Mouse (Mus musculus) E14TG2a.4 (cell line): ENCODE data around the gene Fank1.

ENCODE experiments used
- H3K27me3 ChIP-seq: 2 replicates; pipeline ENCODE4 v1.6.1; 2014; ENCODE audit warnings: low read length, control low read depth; ENCODE audit not compliant: insufficient read depth
- H3K36me3 ChIP-seq: 2 replicates; pipeline ENCODE4 v1.6.1; 2014; ENCODE audit warnings: low read length, control low read depth; ENCODE audit not compliant: insufficient read depth
- H3K4me1 ChIP-seq: replicated peaks from 2 replicates; pipeline ENCODE4 v1.6.1; 2014; ENCODE audit warnings: low read depth, low read length, control low read depth
- H3K4me3 ChIP-seq: replicated peaks from 2 replicates; pipeline ENCODE4 v1.5.1; 2014; ENCODE audit warnings: mild to moderate bottlenecking, low read length
- H3K9me3 ChIP-seq: 2 replicates; pipeline ENCODE4 v1.6.1; 2014; ENCODE audit warnings: low read length, control low read depth
- CTCF ChIP-seq: conservative IDR thresholded peaks from 2 replicates; pipeline ENCODE4 v1.5.1; 2014; ENCODE audit warnings: low read length
- NANOG ChIP-seq: IDR thresholded peaks from 2 replicates; pipeline ENCODE4 v1.6.1; 2014; ENCODE audit warnings: borderline replicate concordance, low read length, mixed read lengths
- POU5F1 ChIP-seq: IDR thresholded peaks from 2 replicates; pipeline ENCODE4 v1.6.1; 2014; ENCODE audit warnings: low read length, borderline replicate concordance

The Fank1 gene

DNA sequence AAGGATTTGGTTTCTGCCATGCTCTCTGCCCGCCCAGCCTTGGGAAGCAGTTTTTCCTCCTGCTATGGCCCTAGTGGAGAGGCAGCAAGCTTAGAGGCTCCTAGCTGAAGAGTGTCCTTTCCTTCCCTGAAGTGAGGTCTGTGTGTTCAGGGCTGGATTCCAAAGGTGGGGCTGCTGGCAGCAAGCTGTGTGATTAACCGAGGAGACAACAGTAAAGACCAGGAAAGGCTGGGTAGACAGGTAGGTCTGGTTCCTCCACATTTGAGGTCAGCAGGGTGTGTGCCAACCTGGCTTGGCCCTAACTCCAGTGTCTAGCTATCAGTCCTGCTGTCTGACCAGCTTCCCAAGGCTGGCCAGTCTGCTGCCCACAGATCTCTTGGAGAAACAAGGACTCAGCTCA, 18.1 kb downstream of the Fank1 start:
- Histone ChIP-seq H3K27me3 (peaks cover 2% of the 10 kb centered on the region; the same call in 1 of the 2 replicates), H3K9me3 (peaks cover 14% of the 10 kb centered on the region), H3K4me1 (0 out of 2 replicates have a peak, but pooled peaks cover 6% of the 10 kb centered on the region), H3K4me3 (no peak overlapping the region), H3K36me3 (no peaks in the 10 kb centered on the region)
- TF ChIP-seq NANOG (no peak), POU5F1 (no peak), CTCF (no peak)

DNA sequence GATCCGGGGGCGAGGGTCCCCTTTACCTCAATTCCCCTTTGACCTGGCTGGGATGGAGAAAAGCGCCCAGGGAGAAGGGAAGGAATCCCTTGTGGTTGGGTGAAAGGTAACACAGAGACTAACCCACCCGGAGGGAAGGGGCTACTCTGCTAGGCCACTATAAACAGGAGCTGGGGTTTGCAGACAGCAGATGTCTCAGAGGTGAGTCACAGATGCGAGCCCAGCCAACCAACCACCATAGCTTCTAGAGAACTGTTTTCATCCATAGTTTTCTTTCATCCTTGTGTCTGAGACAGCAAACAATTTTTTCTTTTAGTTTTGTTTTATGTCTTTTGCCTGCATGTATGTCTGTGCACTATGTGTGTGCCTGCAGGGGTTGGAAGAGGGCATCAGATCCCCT, 23.3 kb downstream of the Fank1 start:
- Histone ChIP-seq H3K36me3 (no peaks in the 10 kb centered on the region), H3K27me3 (0 out of 2 replicates have a peak, but pooled peaks cover 2% of the 10 kb centered on the region), H3K4me1 (0 out of 2 replicates have a peak, but pooled peaks cover 10% of the 10 kb centered on the region), H3K4me3 (no peak overlapping the region), H3K9me3 (no peaks in the 10 kb centered on the region)
- TF ChIP-seq POU5F1, result no peak
- TF ChIP-seq NANOG, result no peak
- no peak for TF ChIP-seq CTCF

DNA sequence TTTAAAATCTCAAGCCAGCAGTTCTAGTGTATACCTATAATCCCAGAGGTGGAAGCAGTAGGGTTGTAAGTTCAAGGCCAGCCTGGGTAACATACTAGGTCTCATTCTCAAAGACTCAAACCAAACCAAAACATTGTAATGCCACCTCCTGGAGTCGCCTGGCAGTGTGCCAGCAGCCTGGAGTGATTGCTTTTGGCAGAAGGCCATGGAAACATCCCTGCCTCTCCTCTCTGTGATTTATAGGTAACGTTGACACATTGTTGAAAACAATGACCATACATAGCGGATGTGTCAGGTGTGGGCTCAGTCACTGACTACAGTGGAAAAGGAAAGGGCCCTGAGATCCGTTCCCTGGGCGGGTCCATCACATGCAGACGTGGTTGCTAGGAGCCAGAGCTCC, 25.2 kb downstream of the Fank1 start:
- peaks cover 10% of the 10 kb centered on the region; the same call in 1 of the 2 replicates for H3K4me1 ChIP-seq
- 0 out of 2 replicates have a peak, but pooled peaks cover 2% of the 10 kb centered on the region for H3K27me3 ChIP-seq
- H3K9me3 ChIP-seq, result no peaks in the 10 kb centered on the region
- no peak for TF ChIP-seq POU5F1
- TF ChIP-seq CTCF, result no peak
- TF ChIP-seq NANOG, result no peak
- no peak overlapping the region for H3K4me3 ChIP-seq
- no peaks in the 10 kb centered on the region for H3K36me3 ChIP-seq

DNA sequence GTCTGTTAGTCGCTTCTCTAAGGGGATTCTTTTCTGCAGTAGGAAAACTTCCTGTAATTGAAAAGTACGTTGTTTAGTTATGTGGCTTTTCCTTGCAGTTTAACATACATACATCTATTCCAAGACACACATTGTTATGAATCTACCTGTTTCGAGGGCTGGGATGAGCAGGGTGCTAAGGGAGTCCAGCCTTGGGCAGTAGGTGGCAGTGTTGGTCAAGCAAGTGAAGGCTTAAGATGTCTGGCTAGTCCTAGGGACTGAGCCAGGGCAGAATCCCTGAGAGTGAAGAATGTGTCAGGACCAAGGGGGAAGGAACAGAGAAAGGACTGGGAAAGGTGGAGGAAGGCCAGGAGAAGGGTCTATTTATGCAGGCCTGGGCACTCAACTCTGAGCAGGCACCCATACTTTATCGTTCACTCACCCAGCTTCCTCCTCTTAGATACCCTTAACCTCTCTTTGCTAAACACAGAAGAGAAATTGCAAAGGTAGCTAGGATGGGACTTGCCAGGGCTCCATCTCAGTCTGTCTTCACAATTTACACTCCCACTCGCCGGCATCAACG, 29.0 kb downstream of the Fank1 start:
- peaks cover 3% of the 10 kb centered on the region; the same call in 1 of the 2 replicates for H3K4me1 ChIP-seq
- TF ChIP-seq POU5F1 (no peak), CTCF (peak; percentile 57)
- H3K36me3 ChIP-seq, result no peaks in the 10 kb centered on the region
- H3K27me3 ChIP-seq, result 0 out of 2 replicates have a peak, but pooled peaks cover 2% of the 10 kb centered on the region
- no peaks in the 10 kb centered on the region for H3K9me3 ChIP-seq
- H3K4me3 ChIP-seq, result no peak overlapping the region

DNA sequence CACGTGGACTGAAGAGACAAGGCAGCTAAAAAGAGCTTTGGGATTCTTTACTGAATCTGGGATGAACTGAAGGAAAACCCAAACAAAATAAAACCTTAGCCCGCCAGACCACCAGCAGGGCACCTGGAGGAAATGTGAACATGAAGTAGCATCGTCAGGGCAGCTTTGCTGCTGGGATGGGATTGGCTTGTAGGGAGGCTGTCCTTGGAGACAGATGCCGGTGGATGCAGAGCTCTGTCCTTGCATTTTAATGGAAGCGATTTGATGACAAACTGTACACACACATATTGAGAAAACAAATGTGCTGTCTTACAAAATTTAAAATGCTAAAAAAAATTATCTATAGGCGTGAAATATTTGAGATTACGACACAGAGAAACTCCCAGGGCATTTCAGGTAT, 36.3 kb downstream of the Fank1 start:
- TF ChIP-seq POU5F1 (no peak), NANOG (no peak), CTCF (no peak)
- no peaks in the 10 kb centered on the region for H3K9me3 ChIP-seq
- H3K36me3 ChIP-seq, result no peaks in the 10 kb centered on the region
- H3K4me1 ChIP-seq, result no peaks in the 10 kb centered on the region
- no peaks in the 10 kb centered on the region for H3K27me3 ChIP-seq
- no peak overlapping the region for H3K4me3 ChIP-seq

DNA sequence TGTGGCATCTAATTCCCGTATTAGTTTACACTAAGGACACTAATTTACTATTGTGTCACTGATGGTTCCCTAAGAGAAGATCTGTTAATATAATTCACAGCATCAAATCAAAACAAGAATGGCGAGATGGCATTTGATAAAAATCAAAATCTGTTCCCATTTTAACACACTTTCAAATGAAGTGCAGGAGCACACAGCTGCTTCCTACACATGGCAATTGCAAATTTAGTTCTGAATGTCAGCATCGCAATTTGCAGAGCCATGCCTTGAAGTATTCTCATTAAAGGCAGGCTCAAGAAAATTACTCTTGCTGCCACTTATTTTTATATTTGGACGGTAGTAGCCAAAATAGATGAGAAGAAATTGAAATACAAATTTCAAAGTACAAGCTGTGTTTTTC, 36.7 kb downstream of the Fank1 start:
- no peaks in the 10 kb centered on the region for H3K36me3 ChIP-seq
- H3K4me3 ChIP-seq, result no peak overlapping the region
- H3K9me3 ChIP-seq, result no peaks in the 10 kb centered on the region

DNA sequence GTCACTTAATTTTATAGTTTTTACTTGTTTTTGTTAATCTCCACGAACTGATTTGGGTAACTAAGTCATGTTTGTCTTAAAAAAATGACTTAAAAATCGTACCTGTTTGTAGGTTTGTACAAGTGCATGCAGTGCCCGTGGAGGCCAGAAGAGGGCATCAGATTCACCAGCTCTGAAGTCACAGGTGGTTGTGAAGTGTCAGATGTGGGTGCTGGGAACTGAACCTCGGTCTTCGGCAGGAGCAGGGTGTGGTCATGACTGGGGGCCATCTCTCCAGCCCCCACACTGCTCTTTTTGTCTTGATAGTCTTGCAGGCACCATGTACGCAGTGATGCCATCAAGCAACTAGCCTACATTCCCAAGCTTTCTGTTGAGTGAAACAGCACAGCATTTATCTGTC, 47.1 kb downstream of the Fank1 start:
- peaks cover 8% of the 10 kb centered on the region for H3K4me1 ChIP-seq
- no peaks in the 10 kb centered on the region for H3K36me3 ChIP-seq
- peaks cover 5% of the 10 kb centered on the region; the same call in 1 of the 2 replicates for H3K9me3 ChIP-seq
- peak; percentile 33 for TF ChIP-seq CTCF
- no peak for TF ChIP-seq POU5F1
- no peak overlapping the region for H3K4me3 ChIP-seq
- no peaks in the 10 kb centered on the region for H3K27me3 ChIP-seq

More for the DNA sequence above, 36.7 kb downstream of the Fank1 start:
- TF ChIP-seq CTCF (no peak), POU5F1 (no peak), NANOG (no peak)
- no peaks in the 10 kb centered on the region for H3K4me1 ChIP-seq
- no peaks in the 10 kb centered on the region for H3K27me3 ChIP-seq

DNA sequence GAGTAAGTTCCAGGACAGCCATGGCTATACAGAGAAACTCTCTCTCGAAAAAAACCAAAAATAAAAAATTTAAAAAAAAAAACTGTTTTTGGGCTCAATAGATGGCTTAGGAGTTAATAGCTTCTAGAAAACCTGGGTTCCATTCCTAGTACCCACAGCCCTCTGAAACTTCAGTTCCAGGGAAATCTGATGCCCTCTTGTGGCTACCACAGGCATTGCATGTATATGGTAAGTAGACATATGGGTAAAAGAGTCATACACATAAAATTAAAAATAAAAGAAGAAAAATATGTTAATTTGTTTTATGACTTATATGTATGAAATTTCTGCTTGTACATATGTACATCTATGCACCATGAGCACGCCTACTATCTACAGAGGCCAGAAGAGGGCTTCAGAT, 47.9 kb downstream of the Fank1 start:
- no peak for TF ChIP-seq NANOG
- TF ChIP-seq CTCF, result peak; percentile 86
- Histone ChIP-seq H3K9me3 (peaks cover 5% of the 10 kb centered on the region; the same call in 1 of the 2 replicates), H3K36me3 (no peaks in the 10 kb centered on the region), H3K27me3 (no peaks in the 10 kb centered on the region), H3K4me1 (peaks cover 8% of the 10 kb centered on the region), H3K4me3 (no peak overlapping the region)

DNA sequence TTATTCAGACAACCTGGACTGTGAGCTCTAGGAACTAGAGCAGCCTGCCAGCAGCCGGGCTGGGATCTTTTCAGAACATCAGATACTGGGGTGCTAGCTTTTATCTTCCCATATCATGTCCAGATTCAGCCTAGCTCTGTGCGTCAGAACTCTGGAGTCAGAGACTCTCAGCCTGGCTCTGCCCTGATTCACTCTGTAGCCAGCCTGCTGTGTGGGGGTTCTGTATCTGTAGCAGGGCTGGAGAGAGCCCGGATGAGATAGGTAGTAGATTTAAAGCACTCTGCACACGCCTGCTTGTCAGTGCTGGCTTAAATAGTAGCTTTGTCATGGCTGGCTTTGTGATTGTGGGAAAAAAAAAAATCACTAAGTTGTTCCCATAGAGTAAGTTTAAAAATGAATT, 51.9 kb downstream of the Fank1 start:
- no peaks in the 10 kb centered on the region for H3K27me3 ChIP-seq
- peaks cover 5% of the 10 kb centered on the region; the same call in 1 of the 2 replicates for H3K9me3 ChIP-seq
- no peak for TF ChIP-seq POU5F1
- TF ChIP-seq CTCF, result no peak
- no peak for TF ChIP-seq NANOG
- peaks cover 8% of the 10 kb centered on the region for H3K4me1 ChIP-seq
- no peak overlapping the region for H3K4me3 ChIP-seq
- H3K36me3 ChIP-seq, result no peaks in the 10 kb centered on the region
